ENCODE assay signal across 25 mouse cellular contexts in genomic region chr9:122034949-122035348, GRCm38 (mm10).
"Had no signal": no experiment of that assay in that cellular context is flagged by ENCODE, and none has a peak within 500 bp of the region (broad histone marks: within the 10 kb centered on the region; RNA-seq: fewer than 3 reads in every experiment).

No protein-coding gene starts in this region.

- H3K9me3 ChIP-seq: heart, embryonic 13.5 days; heart, embryonic 15.5 days; hindbrain, embryonic 13.5 days; hindbrain, embryonic 15.5 days; limb, embryonic 13.5 days; limb, embryonic 15.5 days; liver, embryonic 12.5 days had no signal

- DNase-seq: gastrocnemius, postnatal 14 days; gastrocnemius, postnatal 36 days; heart, adult 11 months; heart, adult 2 months; heart, postnatal 14 days; heart, postnatal 36 days; kidney, adult 11 months; kidney, adult 2 months; kidney, adult 9 months; kidney, postnatal 14 days; kidney, postnatal 36 days; layer of hippocampus, adult 9-11 months; layer of hippocampus, postnatal 36 days; left cerebral cortex, postnatal 4 days had no signal

- H3K27me3 ChIP-seq: heart, embryonic 15.5 days; hindbrain, embryonic 13.5 days; hindbrain, embryonic 15.5 days; limb, embryonic 13.5 days; limb, embryonic 15.5 days; liver, embryonic 12.5 days had no signal

- H3K36me3 ChIP-seq: heart, embryonic 13.5 days; heart, embryonic 15.5 days; hindbrain, embryonic 13.5 days; hindbrain, embryonic 15.5 days; limb, embryonic 13.5 days; limb, embryonic 15.5 days; liver, embryonic 12.5 days had no signal

- H3K4me3 ChIP-seq: heart, adult 2 months; heart, embryonic 13.5 days; heart, embryonic 15.5 days; hindbrain, embryonic 13.5 days; hindbrain, embryonic 15.5 days; limb, embryonic 13.5 days; limb, embryonic 15.5 days; liver, embryonic 12.5 days had no signal

- ATAC-seq: hindbrain, postnatal 0 days; intestine, embryonic 16.5 days; liver, embryonic 12.5 days had no signal

- H3K4me1 ChIP-seq: limb, embryonic 13.5 days; limb, embryonic 15.5 days; liver, embryonic 12.5 days had no signal

- H3K9ac ChIP-seq: heart, embryonic 13.5 days; heart, embryonic 15.5 days; hindbrain, embryonic 13.5 days; hindbrain, embryonic 15.5 days; limb, embryonic 13.5 days; limb, embryonic 15.5 days; liver, embryonic 12.5 days; liver, embryonic 14.5 days had no signal

- H3K4me2 ChIP-seq: heart, embryonic 11.5 days; heart, embryonic 13.5 days; heart, embryonic 15.5 days; hindbrain, embryonic 13.5 days; hindbrain, embryonic 15.5 days; limb, embryonic 13.5 days; limb, embryonic 15.5 days; liver, embryonic 12.5 days had no signal

- H3K27ac ChIP-seq: heart, adult 2 months; heart, embryonic 13.5 days; heart, embryonic 15.5 days; hindbrain, embryonic 13.5 days; hindbrain, embryonic 15.5 days; hindbrain, postnatal 0 days; limb, embryonic 13.5 days; limb, embryonic 15.5 days; liver, embryonic 12.5 days; liver, embryonic 14.5 days had no signal
